Comparison of ENCODE assay signal across 7 mouse cellular contexts in the genomic region with DNA sequence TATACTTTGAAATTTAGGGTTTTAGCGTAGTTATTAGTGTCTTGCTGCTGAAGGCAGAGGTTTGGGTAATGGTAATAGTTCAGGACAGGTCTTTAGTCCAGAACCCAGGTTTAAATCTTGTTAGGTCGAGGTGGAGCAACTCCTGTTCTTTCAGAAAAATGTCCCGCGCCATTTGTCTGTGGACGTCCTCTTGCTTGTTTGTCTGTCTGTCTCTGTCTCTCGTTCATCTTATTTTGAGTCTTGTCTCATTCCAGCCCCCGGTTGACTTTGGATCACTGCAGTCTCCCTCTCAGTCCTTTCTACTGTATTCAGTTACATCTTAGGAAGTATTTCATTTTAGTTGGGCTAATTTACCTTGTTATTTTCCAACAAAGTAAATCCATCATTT. TPM values are rescaled to one million over a fixed set of nuclear protein-coding genes. Genes with fewer than 3 reads are reported as not detected.
DNase-seq lines count a peak whose midpoint lies in the region; ATAC-seq and TF ChIP-seq lines count a peak whose summit lies in the region.

No protein-coding gene starts in this region.

- TF ChIP-seq POLR2A in small intestine, adult 2 months (IDR thresholded peaks at IDR 0.05; ENCODE audit: low read depth, low read length), result no peak

- peak overlapping the region; percentile 70 for H3K4me3 ChIP-seq in erythroblast, embryonic 14.5 days (replicated peaks)
- peak overlapping the region; percentile 81 for H3K4me3 ChIP-seq in limb, embryonic 12.5 days (replicated peaks)
- peak overlapping the region; percentile 81 for H3K4me3 ChIP-seq in small intestine, adult 2 months (ENCODE audit: low read depth, low read length)

- DNase-seq in spleen, postnatal 10 days (ENCODE audit: low spot score in 2 of 2), result peak; percentile 20 to 21
- no peak for DNase-seq in spleen, postnatal 14 days (ENCODE audit: low spot score in 2 of 2)
- no peak for DNase-seq in left cerebral cortex, adult 8-10 months (ENCODE audit: low spot score in 2 of 2)
- DNase-seq in kidney, postnatal 36 days, result no peak

- peaks cover 43% of the 10 kb centered on the region for H3K4me1 ChIP-seq in erythroblast, embryonic 14.5 days (ENCODE audit: control insufficient read depth)
- H3K4me1 ChIP-seq in limb, embryonic 12.5 days (replicated peaks), result peaks cover 5% of the 10 kb centered on the region; the same call in 1 of the 2 replicates
- H3K4me1 ChIP-seq in small intestine, adult 2 months (ENCODE audit: control insufficient read depth, insufficient read depth, insufficient read length, low read length), result no peaks in the 10 kb centered on the region

- peak overlapping the region; percentile 83 for H3K9ac ChIP-seq in limb, embryonic 12.5 days (replicated peaks)

- TF ChIP-seq CTCF in small intestine, adult 2 months (IDR thresholded peaks at IDR 0.05; ENCODE audit: extremely low read depth, insufficient read length, insufficient replicate concordance, low read depth, low read length), result no peak

- ATAC-seq in limb, embryonic 12.5 days (ENCODE audit: insufficient number of reproducible peaks, insufficient read depth, low FRiP score, low TSS enrichment, low read depth), result no peak

- peaks cover 5% of the 10 kb centered on the region for H3K27me3 ChIP-seq in erythroblast, embryonic 14.5 days (ENCODE audit: control insufficient read depth)
- no peaks in the 10 kb centered on the region for H3K27me3 ChIP-seq in limb, embryonic 12.5 days
- no peaks in the 10 kb centered on the region for H3K27me3 ChIP-seq in small intestine, adult 2 months (ENCODE audit: control insufficient read depth, insufficient read depth, low read length)

- no peak overlapping the region; the same call in 1 of the 2 replicates for H3K27ac ChIP-seq in limb, embryonic 12.5 days
- H3K27ac ChIP-seq in small intestine, adult 2 months (ENCODE audit: insufficient read depth, low read depth, low read length), result peak overlapping the region; percentile 47; the same call in 1 of the 2 replicates

- no peaks in the 10 kb centered on the region for H3K9me3 ChIP-seq in erythroblast, embryonic 14.5 days (ENCODE audit: control insufficient read depth, low read length)
- H3K9me3 ChIP-seq in limb, embryonic 12.5 days, result no peaks in the 10 kb centered on the region

- H3K36me3 ChIP-seq in erythroblast, embryonic 14.5 days (ENCODE audit: control insufficient read depth), result peaks cover 33% of the 10 kb centered on the region
- H3K36me3 ChIP-seq in limb, embryonic 12.5 days, result peaks cover 30% of the 10 kb centered on the region
- peaks cover 11% of the 10 kb centered on the region; the same call in 1 of the 2 replicates for H3K36me3 ChIP-seq in small intestine, adult 2 months (ENCODE audit: control insufficient read depth, insufficient read depth, low read length)

- peak overlapping the region; percentile 80 for H3K4me2 ChIP-seq in limb, embryonic 12.5 days

- WGBS in limb, embryonic 12.5 days, result 4% methylated on average over 7 of the region's 7 CpGs
- WGBS in small intestine, adult 2 months, result 3% methylated on average over 7 of the region's 7 CpGs

RNA-seq across cellular contexts. Expression of a gene that starts 0.8 kb away (rescaled TPM):
- 1.5 and 2.0 TPM in 2 replicates for polyA plus RNA-seq in erythroblast, embryonic 14.5 days (2012)
- polyA plus RNA-seq in limb, embryonic 12.5 days (2016; fragmentation: Nextera tagmentation; extraction: Ambion mirVana), result 49.4 and 56.6 TPM in 2 replicates
- 11.7 and 29.5 TPM in 2 replicates for polyA plus RNA-seq in small intestine, adult 2 months (2012; rRNA removed)
- 10 to 100 TPM; 30.4 to 37.0 (median 34.0) TPM for total RNA-seq in left cerebral cortex, adult 8-10 months (2022)

RNA-seq across cellular contexts. Expression of a gene that starts 32.3 kb away (rescaled TPM):
- not detected in 2 replicates for polyA plus RNA-seq in erythroblast, embryonic 14.5 days (2012)
- not detected in 2 replicates for polyA plus RNA-seq in limb, embryonic 12.5 days (2016; fragmentation: Nextera tagmentation; extraction: Ambion mirVana)
- not detected in 2 replicates for polyA plus RNA-seq in small intestine, adult 2 months (2012; rRNA removed)
- not detected for total RNA-seq in left cerebral cortex, adult 8-10 months (2022)

Comparison
In these comparisons a context has a peak if more than half of its experiments do, and no peak if none do; other contexts are left out.
1. DNase-seq: peak in spleen, postnatal 10 days (2 of 2); none in spleen, postnatal 14 days (0 of 2), left cerebral cortex, adult 8-10 months (0 of 2) and kidney, postnatal 36 days (0 of 2).
2. Peak in every context shown above with its lines, with median percentiles within 50 percentile points of each other: H3K4me3 ChIP-seq.